Mouse (Mus musculus): Measurements from ENCODE around the gene Pigb. TPM values are rescaled to one million over a fixed set of nuclear protein-coding genes. Genes with fewer than 3 reads are reported as not detected.
"Not testable (repeated sequence)": the region's sequence is repeated elsewhere in the genome, so short reads cannot be mapped to it uniquely, and the experiment has no call there.

Pigb gene
- total RNA-seq (2014; fragmentation: Nextera tagmentation) (22.7 and 28.2 TPM in 2 replicates), total RNA-seq (2017) (5.2 and 8.2 TPM in 2 replicates)

- ATAC-seq (replicated peaks; ENCODE audit: low FRiP score, low TSS enrichment, poor library complexity, severe bottlenecking): no peak
These were observed at the start of gene Pigb for GRCm38 (mm10) chr9:73040080-73040479. Gene Pigb, minus strand, starts transcription at chr9:73040378.

GRCm38 (mm10) chr9:73089222-73089920 lies 49.2 kb upstream of the Pigb start:
- 0 out of 2 replicates have a peak, but pooled peaks have one; percentile 17 for ATAC-seq (replicated peaks; ENCODE audit: low FRiP score, low TSS enrichment, poor library complexity, severe bottlenecking)

GRCm38 (mm10) chr9:73087581-73087980 lies 47.4 kb upstream of the Pigb start:
- ATAC-seq (replicated peaks; ENCODE audit: low FRiP score, low TSS enrichment, poor library complexity, severe bottlenecking): no peak

- 0 out of 2 replicates have a peak, but pooled peaks have one; percentile 45 for ATAC-seq (replicated peaks; ENCODE audit: low FRiP score, low TSS enrichment, poor library complexity, severe bottlenecking)
These were observed 46.9 kb upstream of the Pigb start for GRCm38 (mm10) chr9:73087121-73087520.

- ATAC-seq (replicated peaks; ENCODE audit: low FRiP score, low TSS enrichment, poor library complexity, severe bottlenecking): 0 out of 2 replicates have a peak, but pooled peaks have one; percentile 31
These were observed 45.7 kb upstream of the Pigb start for GRCm38 (mm10) chr9:73085845-73086244.

- no peak for ATAC-seq (replicated peaks; ENCODE audit: low FRiP score, low TSS enrichment, poor library complexity, severe bottlenecking)
These were observed 43.8 kb upstream of the Pigb start for GRCm38 (mm10) chr9:73083956-73084355.

- ATAC-seq (replicated peaks; ENCODE audit: low FRiP score, low TSS enrichment, poor library complexity, severe bottlenecking): no peak
These were observed 42.3 kb upstream of the Pigb start for GRCm38 (mm10) chr9:73082291-73083000.

GRCm38 (mm10) chr9:73079801-73080325 lies 39.7 kb upstream of the Pigb start:
- ATAC-seq (replicated peaks; ENCODE audit: low FRiP score, low TSS enrichment, poor library complexity, severe bottlenecking): no peak

GRCm38 (mm10) chr9:73079349-73079748 lies 39.2 kb upstream of the Pigb start:
- not testable (repeated sequence) for ATAC-seq (replicated peaks; ENCODE audit: low FRiP score, low TSS enrichment, poor library complexity, severe bottlenecking)

GRCm38 (mm10) chr9:73073169-73073568 lies 33.0 kb upstream of the Pigb start:
- no peak for ATAC-seq (replicated peaks; ENCODE audit: low FRiP score, low TSS enrichment, poor library complexity, severe bottlenecking)

- ATAC-seq (replicated peaks; ENCODE audit: low FRiP score, low TSS enrichment, poor library complexity, severe bottlenecking): peak; percentile 71
These were observed 32.2 kb upstream of the Pigb start for GRCm38 (mm10) chr9:73072426-73072825.

GRCm38 (mm10) chr9:73070971-73071659 lies 30.9 kb upstream of the Pigb start:
- ATAC-seq (replicated peaks; ENCODE audit: low FRiP score, low TSS enrichment, poor library complexity, severe bottlenecking): no peak; the same call in 1 of the 2 replicates

GRCm38 (mm10) chr9:73068688-73069087 lies 28.5 kb upstream of the Pigb start:
- no peak for ATAC-seq (replicated peaks; ENCODE audit: low FRiP score, low TSS enrichment, poor library complexity, severe bottlenecking)

GRCm38 (mm10) chr9:73068230-73068679 lies 28.1 kb upstream of the Pigb start:
- peak; percentile 66 for ATAC-seq (replicated peaks; ENCODE audit: low FRiP score, low TSS enrichment, poor library complexity, severe bottlenecking)

- no peak for ATAC-seq (replicated peaks; ENCODE audit: low FRiP score, low TSS enrichment, poor library complexity, severe bottlenecking)
These were observed 26.9 kb upstream of the Pigb start for GRCm38 (mm10) chr9:73067086-73067485.

- no peak for ATAC-seq (replicated peaks; ENCODE audit: low FRiP score, low TSS enrichment, poor library complexity, severe bottlenecking)
These were observed 23.6 kb upstream of the Pigb start for GRCm38 (mm10) chr9:73063621-73064290.

- no peak for ATAC-seq (replicated peaks; ENCODE audit: low FRiP score, low TSS enrichment, poor library complexity, severe bottlenecking)
These were observed 19.0 kb upstream of the Pigb start for GRCm38 (mm10) chr9:73059224-73059623.

- ATAC-seq (replicated peaks; ENCODE audit: low FRiP score, low TSS enrichment, poor library complexity, severe bottlenecking): no peak
These were observed 15.3 kb upstream of the Pigb start for GRCm38 (mm10) chr9:73055441-73055911.

- ATAC-seq (replicated peaks; ENCODE audit: low FRiP score, low TSS enrichment, poor library complexity, severe bottlenecking): no peak
These were observed 10.4 kb upstream of the Pigb start for GRCm38 (mm10) chr9:73050606-73051005.

Data from megakaryocyte-erythroid progenitor cell, adult 5-6 weeks (primary cell).